Mouse (Mus musculus): Measurements from ENCODE around the gene Gimap7.
A peak's percentile ranks its signal among the peaks of the same experiment; 100 is the strongest.

The Gimap7 gene

DNA sequence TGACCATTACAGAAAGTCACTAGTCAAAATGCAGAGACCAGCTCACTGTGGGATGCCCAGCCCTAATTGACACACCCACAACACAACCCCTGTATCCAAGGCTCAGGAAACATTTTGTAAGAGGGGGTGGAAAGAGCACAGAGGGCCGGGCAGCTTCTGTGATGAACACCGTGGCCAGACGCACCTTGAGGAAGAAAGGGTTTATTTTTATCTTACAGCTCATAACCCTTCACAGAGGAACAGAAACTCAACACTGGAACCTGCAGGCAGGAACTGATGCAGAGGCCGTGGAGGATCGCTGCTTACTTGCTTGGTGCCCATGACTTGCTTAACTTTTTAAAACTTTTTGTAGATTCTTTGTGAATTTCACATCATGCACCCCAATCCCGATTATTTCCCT, 25.5 kb upstream of the Gimap7 start:
- DNase-seq (ENCODE audit: low read depth): no peak

- peak; percentile 82 for DNase-seq (ENCODE audit: low read depth)
These were observed 21.4 kb upstream of the Gimap7 start for GRCm38 (mm10) chr6:48696830-48697554.

DNA sequence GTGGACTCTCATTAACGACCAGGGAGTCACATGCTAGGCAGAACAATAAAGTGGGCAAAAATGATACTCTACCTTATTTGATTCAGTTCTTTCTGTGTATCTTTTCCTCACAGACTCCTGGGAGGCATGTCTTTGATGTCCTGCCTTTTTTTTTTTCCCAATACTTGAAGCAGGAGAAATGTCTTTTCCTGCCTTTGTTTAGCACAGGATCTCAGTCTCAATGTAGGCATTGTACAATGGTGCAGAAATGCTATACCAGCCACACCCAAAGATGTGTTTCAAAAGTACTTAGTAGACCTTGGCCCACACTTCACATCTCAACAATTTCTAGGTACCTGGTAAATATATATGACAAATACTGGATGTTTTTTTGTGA, 20.9 kb upstream of the Gimap7 start:
- no peak for DNase-seq (ENCODE audit: low read depth)

GRCm38 (mm10) chr6:48698066-48698856, 20.2 kb upstream of the Gimap7 start:
- DNase-seq (ENCODE audit: low read depth): peak; percentile 61

GRCm38 (mm10) chr6:48698888-48699287, 19.5 kb upstream of the Gimap7 start:
- DNase-seq (ENCODE audit: low read depth): peak; percentile 58

- DNase-seq (ENCODE audit: low read depth): peak; percentile 81
These were observed 18.0 kb upstream of the Gimap7 start for GRCm38 (mm10) chr6:48700251-48701075.

DNA sequence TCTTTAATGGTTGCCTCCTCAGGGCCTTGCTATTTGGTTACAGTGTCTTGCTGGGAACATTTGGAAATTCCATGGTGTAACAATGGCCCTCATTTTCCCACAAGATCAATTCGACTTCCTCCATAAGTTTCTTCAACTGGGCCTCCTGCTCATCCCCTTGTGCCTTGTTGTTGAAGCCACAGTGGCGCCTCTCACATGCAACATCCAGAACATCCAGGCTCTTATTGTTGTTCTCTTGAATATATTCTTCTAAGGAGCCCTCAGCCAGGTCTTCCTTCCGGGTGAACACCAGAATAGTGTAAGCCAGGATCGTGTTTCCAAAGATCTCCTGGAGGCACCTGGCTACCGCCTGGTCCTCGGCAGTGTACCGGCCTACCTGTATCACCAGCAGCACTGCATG, 16.3 kb upstream of the Gimap7 start:
- DNase-seq (ENCODE audit: low read depth): no peak

DNA sequence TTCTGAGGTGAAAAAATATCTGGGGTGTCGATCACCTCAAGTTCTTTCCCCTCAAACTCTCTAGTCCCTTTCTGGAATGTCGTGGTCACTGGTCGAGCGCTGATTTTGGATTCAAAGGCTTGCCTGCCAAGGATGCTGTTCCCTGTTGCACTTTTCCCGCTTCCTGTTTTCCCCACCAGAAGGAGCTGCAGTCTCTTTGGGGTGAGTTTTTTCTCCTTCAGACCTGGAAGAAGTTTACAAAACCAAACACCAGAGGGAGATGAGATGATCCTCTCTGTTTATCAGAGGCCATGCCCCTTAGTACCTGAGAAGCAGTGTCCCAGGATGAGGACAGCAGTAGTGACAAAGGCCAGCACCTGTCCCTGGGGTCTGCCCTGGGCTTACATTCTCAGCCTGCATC, 15.8 kb upstream of the Gimap7 start:
- DNase-seq (ENCODE audit: low read depth): no peak

GRCm38 (mm10) chr6:48704146-48704545, 14.3 kb upstream of the Gimap7 start:
- DNase-seq (ENCODE audit: low read depth): no peak

- peak; percentile 74 for DNase-seq (ENCODE audit: low read depth)
These were observed 12.3 kb upstream of the Gimap7 start for GRCm38 (mm10) chr6:48706130-48706529.

- DNase-seq (ENCODE audit: low read depth): peak; percentile 76
These were observed 1.9 kb downstream of the Gimap7 start for GRCm38 (mm10) chr6:48720326-48720725.

GRCm38 (mm10) chr6:48723468-48723867, 5.0 kb downstream of the Gimap7 start:
- peak; percentile 86 for DNase-seq (ENCODE audit: low read depth)

GRCm38 (mm10) chr6:48725476-48725875, 7.1 kb downstream of the Gimap7 start:
- peak; percentile 93 for DNase-seq (ENCODE audit: low read depth)

DNA sequence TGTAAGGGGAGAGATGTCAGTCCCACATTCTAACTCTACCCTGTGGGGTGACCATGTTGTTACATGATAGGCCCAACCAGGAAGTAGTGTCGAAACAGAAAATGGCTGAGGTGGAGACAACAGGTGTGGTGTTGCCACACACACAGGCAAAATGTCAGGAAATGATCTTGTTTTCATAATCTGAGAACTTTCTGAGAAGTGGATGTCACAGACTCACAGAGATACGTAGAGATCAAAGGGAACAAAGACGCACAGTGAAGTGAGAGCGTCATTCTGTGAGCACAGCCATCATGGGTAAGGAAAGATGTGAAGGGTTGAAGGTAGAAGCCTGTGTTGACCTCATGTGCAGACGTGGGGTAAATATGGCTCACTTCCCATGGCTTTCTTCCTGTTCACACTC, 9.3 kb downstream of the Gimap7 start:
- peak; percentile 94 for DNase-seq (ENCODE audit: low read depth)

- DNase-seq (ENCODE audit: low read depth): peak; percentile 97
These were observed 14.5 kb downstream of the Gimap7 start for GRCm38 (mm10) chr6:48732864-48733304.

DNA sequence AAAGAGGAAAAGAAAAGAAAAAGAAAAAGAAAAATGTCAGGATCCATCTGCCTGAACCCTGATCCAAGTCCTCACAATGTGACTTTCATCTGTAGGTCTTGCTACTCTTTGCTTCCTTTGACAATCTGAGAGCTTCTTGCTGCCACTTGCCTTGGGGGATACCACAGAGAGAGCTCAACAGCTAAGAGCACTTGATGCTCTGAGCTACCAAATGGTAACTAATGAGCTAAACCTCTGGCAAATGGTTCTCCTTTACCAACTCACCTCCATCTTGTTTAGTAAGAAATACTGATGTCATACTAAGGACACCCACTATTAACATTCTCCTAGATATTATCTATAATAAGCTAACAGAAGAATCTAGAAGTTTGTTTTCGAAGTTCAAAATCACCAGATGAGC, 15.2 kb downstream of the Gimap7 start:
- peak; percentile 70 for DNase-seq (ENCODE audit: low read depth)

DNA sequence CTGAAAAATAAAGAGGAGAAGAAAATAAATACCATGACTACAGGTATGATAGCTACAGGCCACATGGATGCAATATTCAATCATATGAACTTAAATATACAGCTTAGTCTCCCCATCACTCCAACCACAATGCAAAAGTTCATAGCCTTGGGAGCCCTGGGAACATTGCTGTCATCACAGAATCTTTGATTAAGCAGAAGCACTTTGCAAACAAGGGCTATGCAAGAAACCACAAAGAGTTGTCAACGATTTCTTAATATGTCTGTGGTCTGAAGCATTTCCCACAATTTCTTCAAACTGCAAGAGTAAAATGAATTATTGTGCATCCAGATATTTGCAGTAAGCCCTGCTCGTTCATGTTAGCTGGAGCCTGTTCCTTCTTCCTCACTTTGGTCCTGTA, 18.6 kb downstream of the Gimap7 start:
- DNase-seq (ENCODE audit: low read depth): no peak

- DNase-seq (ENCODE audit: low read depth): no peak
These were observed 19.3 kb downstream of the Gimap7 start for GRCm38 (mm10) chr6:48737688-48738087.

DNA sequence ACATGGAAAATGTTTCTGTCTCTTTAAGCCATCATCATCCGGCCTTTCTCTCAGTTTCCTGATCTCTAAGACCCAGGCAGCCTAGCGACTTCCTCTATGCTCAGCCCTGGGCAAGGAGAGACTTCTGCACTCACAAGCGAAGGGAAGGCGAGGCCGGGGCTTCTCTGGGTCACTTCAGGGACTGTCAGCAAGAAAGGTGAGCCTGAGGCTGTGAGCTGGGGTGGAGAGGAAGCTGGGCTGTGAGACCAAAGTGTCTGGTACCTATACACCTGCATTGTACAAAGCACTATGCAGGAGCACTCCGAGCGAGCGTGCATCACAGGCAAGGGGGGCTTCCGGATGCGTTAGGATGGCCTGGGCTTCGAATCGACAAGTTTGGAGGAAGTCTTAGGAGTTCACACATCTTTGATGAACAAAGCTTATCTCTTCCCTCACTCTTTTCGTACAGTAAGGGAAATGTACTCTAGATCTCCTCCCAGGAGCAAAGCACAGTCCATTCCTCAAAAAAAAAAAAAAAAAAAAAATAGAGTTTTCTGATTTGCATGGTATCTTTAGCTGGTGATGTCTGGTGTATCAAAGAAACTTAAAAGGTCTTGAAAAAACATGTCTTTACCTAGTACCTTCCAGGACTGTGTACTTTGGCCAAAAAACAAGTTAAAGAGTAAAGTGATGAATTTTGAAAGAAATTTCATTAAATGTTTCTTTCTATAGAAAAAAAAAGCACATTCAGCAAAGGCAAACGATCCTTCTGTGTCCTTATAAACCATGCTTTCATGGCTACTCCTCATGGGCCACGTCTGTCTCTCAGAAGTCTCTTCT, 20.7 kb downstream of the Gimap7 start, which contains the start of gene Gimap1:
Gimap1 (plus strand) TSS at position 94 of the 819 bp plus-strand sequence.
- DNase-seq (ENCODE audit: low read depth): peak; percentile 91

DNA sequence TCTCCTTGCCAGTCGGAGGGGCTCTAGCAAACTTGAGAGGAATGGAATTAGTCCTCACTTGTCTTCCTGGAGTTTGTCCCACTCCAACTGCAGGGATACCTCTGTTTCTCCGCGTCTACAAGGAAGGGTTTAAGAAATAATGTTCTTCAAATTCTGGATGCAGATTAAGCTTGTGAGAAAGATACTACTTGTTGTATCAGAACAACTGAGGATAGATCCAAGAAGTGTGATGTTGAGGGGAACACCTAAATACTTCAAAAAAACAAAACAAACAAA, 21.3 kb downstream of the Gimap7 start:
- peak; percentile 75 for DNase-seq (ENCODE audit: low read depth)

DNA sequence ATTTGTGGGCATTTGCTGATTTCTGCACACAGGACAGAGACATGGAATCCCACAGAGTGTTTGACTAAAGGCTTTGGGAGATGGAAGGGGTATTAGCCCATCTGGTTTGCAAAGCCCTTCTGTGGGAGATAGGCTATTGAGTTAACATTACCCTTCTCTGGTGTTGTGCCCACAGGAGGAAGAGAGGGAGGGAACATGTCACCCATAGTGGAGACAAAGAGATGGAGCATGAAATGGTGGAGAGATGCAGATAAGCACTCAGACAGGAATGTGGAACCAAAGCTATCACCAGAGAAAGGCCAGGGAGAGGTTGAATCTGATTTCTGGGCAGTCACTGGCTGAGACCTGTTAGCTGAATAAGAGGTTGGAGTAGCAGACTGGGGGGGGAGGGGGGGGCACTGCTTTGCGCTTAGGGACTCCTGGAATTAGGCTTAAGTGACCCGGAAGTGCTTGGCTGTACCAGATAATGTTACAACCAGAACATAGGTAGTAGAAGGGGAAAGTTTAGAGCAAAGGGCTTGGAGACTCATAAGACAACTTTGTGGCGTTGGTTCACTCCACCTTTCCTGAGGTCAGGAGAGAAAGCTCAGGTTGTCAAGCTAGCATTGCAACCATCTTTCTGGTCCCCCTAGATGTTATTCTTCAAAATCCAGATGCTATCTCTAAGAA, 22.2 kb downstream of the Gimap7 start:
- peak; percentile 80 for DNase-seq (ENCODE audit: low read depth)

All from induced T-regulatory cell, adult 2 months (primary cell).